Mouse (Mus musculus) heart, postnatal 4 days (tissue): Measurements from ENCODE around the gene Cuedc2. TPM values are rescaled to one million over a fixed set of nuclear protein-coding genes. Genes with fewer than 3 reads are reported as not detected.

Source experiments
- DNase-seq: peaks from one replicate; pipeline ENCODE4 v3.0.0; 2021
- total RNA-seq, 2 experiments: library from RNA; stranded (reverse); gene quantifications; 2 replicates each; pipeline ENCODE4 v1.2.3; 2021

Gene Cuedc2
- total RNA-seq, 2 experiments from 2014 or later: 98.8 to 108 TPM

GRCm38 (mm10) chr19:46339287-46339971 lies 927 bp upstream of the Cuedc2 start:
- DNase-seq: peak; percentile 76

- DNase-seq: no peak
Measured at GRCm38 (mm10) chr19:46338942-46339286, 412 bp upstream of the Cuedc2 start.

- no peak for DNase-seq
Measured at GRCm38 (mm10) chr19:46337719-46338330, 677 bp downstream of the Cuedc2 start.

- no peak for DNase-seq
Measured at GRCm38 (mm10) chr19:46333906-46334305, 4.6 kb downstream of the Cuedc2 start.

- DNase-seq: no peak
Measured at GRCm38 (mm10) chr19:46332721-46333339, 5.7 kb downstream of the Cuedc2 start.

- no peak for DNase-seq
Measured at GRCm38 (mm10) chr19:46331936-46332335, 6.6 kb downstream of the Cuedc2 start.

GRCm38 (mm10) chr19:46331326-46331725 lies 7.2 kb downstream of the Cuedc2 start:
- DNase-seq: no peak

GRCm38 (mm10) chr19:46330696-46331095 lies 7.8 kb downstream of the Cuedc2 start:
- DNase-seq: no peak

- peak; percentile 89 for DNase-seq
Measured at GRCm38 (mm10) chr19:46329951-46330350, 8.6 kb downstream of the Cuedc2 start.

- no peak for DNase-seq
Measured at GRCm38 (mm10) chr19:46329031-46329641, 9.4 kb downstream of the Cuedc2 start.

GRCm38 (mm10) chr19:46328081-46329030 lies 10.1 kb downstream of the Cuedc2 start, which contains the start of gene Fbxl15:
Fbxl15 (plus strand) TSS chr19:46328184.
- DNase-seq: peak; percentile 95

- DNase-seq: no peak
Measured at GRCm38 (mm10) chr19:46327531-46328064, 10.9 kb downstream of the Cuedc2 start.

GRCm38 (mm10) chr19:46326756-46327305 lies 11.7 kb downstream of the Cuedc2 start, which contains the start of gene Psd:
Psd (minus strand) TSS chr19:46327156.
- DNase-seq: peak; percentile 64

- DNase-seq: no peak
Measured at GRCm38 (mm10) chr19:46326019-46326755, 12.3 kb downstream of the Cuedc2 start.

GRCm38 (mm10) chr19:46324918-46325317 lies 13.6 kb downstream of the Cuedc2 start:
- no peak for DNase-seq

GRCm38 (mm10) chr19:46324366-46324765 lies 14.1 kb downstream of the Cuedc2 start:
- no peak for DNase-seq

GRCm38 (mm10) chr19:46323716-46324115 lies 14.8 kb downstream of the Cuedc2 start:
- DNase-seq: no peak

- DNase-seq: no peak
Measured at GRCm38 (mm10) chr19:46322996-46323572, 15.4 kb downstream of the Cuedc2 start.

- no peak for DNase-seq
Measured at GRCm38 (mm10) chr19:46322144-46322995, 16.1 kb downstream of the Cuedc2 start.
